Mouse (Mus musculus): ENCODE results near the gene Ccpg1.

The Ccpg1 gene

GRCm38 (mm10) chr9:72996806-72997205, 11.6 kb downstream of the Ccpg1 start:
- 62% methylated on average over 7 of the region's 7 CpGs for WGBS

GRCm38 (mm10) chr9:73000487-73000886, 15.3 kb downstream of the Ccpg1 start:
- 59% methylated on average over 2 of the region's 2 CpGs for WGBS

- 81% methylated on average over 13 of the region's 13 CpGs for WGBS
These were observed 16.2 kb downstream of the Ccpg1 start for GRCm38 (mm10) chr9:73001314-73002011.

- 51% methylated on average over 3 of the region's 3 CpGs for WGBS
These were observed 16.9 kb downstream of the Ccpg1 start for GRCm38 (mm10) chr9:73002177-73002576.

GRCm38 (mm10) chr9:73004076-73004475, 18.8 kb downstream of the Ccpg1 start:
- 88% methylated on average over 8 of the region's 8 CpGs for WGBS

GRCm38 (mm10) chr9:73005106-73005505, 19.9 kb downstream of the Ccpg1 start:
- 76% methylated on average over 6 of the region's 6 CpGs for WGBS

GRCm38 (mm10) chr9:73006175-73006574, 20.9 kb downstream of the Ccpg1 start:
- WGBS = 97% methylated on average over 3 of the region's 3 CpGs

GRCm38 (mm10) chr9:73008384-73008783, 23.2 kb downstream of the Ccpg1 start:
- WGBS = 57% methylated on average over 3 of the region's 3 CpGs

GRCm38 (mm10) chr9:73012629-73013028, 27.4 kb downstream of the Ccpg1 start:
- 78% methylated on average over 4 of the region's 4 CpGs for WGBS

- WGBS = 78% methylated on average over 13 of the region's 13 CpGs
These were observed 29.5 kb downstream of the Ccpg1 start for GRCm38 (mm10) chr9:73014724-73015123.

- WGBS = 67% methylated on average over 10 of the region's 10 CpGs
These were observed 34.6 kb downstream of the Ccpg1 start for GRCm38 (mm10) chr9:73019841-73020240.

- WGBS = 91% methylated on average over 5 of the region's 5 CpGs
These were observed 35.4 kb downstream of the Ccpg1 start for GRCm38 (mm10) chr9:73020566-73021097.

- 19% methylated on average over 17 of the region's 17 CpGs for whole genome bisulfite sequencing
These were observed 40.8 kb downstream of the Ccpg1 start for GRCm38 (mm10) chr9:73025818-73026636.

GRCm38 (mm10) chr9:73030443-73030842, 45.2 kb downstream of the Ccpg1 start:
- WGBS = 94% methylated on average over 1 of the region's 1 CpGs

- 77% methylated on average over 4 of the region's 4 CpGs for WGBS
These were observed 46.2 kb downstream of the Ccpg1 start for GRCm38 (mm10) chr9:73031421-73031820.

GRCm38 (mm10) chr9:73033406-73033805, 48.2 kb downstream of the Ccpg1 start:
- 95% methylated on average over 1 of the region's 1 CpGs for WGBS

GRCm38 (mm10) chr9:73039222-73039945, 54.2 kb downstream of the Ccpg1 start:
- 1% methylated on average over 49 of the region's 49 CpGs for WGBS

GRCm38 (mm10) chr9:73040080-73040479, 54.9 kb downstream of the Ccpg1 start, which contains the start of gene Pigb:
TSS of gene Pigb (minus strand) at chr9:73040378.
- 26% methylated on average over 6 of the region's 6 CpGs for WGBS

GRCm38 (mm10) chr9:73044146-73045079, 59.2 kb downstream of the Ccpg1 start, which contains the start of gene Rab27a:
TSS of gene Rab27a (plus strand) at chr9:73044854.
- 1% methylated on average over 41 of the region's 41 CpGs for WGBS

- 17% methylated on average over 7 of the region's 7 CpGs for WGBS
These were observed 60.0 kb downstream of the Ccpg1 start for GRCm38 (mm10) chr9:73045204-73045603.

GRCm38 (mm10) chr9:73045711-73046110, 60.5 kb downstream of the Ccpg1 start:
- WGBS = 76% methylated on average over 10 of the region's 10 CpGs

Measured in cerebral cortex, adult 2 months (tissue).